Mouse (Mus musculus): Measurements from ENCODE around the gene Cmtr1. TPM values are rescaled to one million over a fixed set of nuclear protein-coding genes. Genes with fewer than 3 reads are reported as not detected.

Cmtr1 gene
- polyA plus RNA-seq, 1 experiment from 2014 or later = 92.8 TPM

- in situ Hi-C loops (cut with MboI; ENCODE audit: low pct_unique_long_range_greater_than_20kb) = loop anchor here (10.0 kb wide), 1 partner anchor 153 kb away; no protein-coding TSS in a partner anchor
- ATAC-seq (no peak), DNase-seq (ENCODE audit: low read depth, low spot score) (no peak)
- no peak for TF ChIP-seq CTCF (IDR thresholded peaks at IDR 0.05)
- no peaks in the 10 kb centered on the region for H3K27me3 ChIP-seq
- CTCF ChIA-PET = interaction anchor here (0.6 to 1.4 kb wide), 3 partner anchors 19 to 140 kb away, joined by 3 read pairs; no protein-coding TSS in a partner anchor
- POLR2A ChIA-PET = no interaction called here
Observed at GRCm38 (mm10) chr17:29731266-29731952, 71.0 kb downstream of the Cmtr1 start.

GRCm38 (mm10) chr17:29731953-29732325 lies 71.5 kb downstream of the Cmtr1 start:
- ATAC-seq (no peak), DNase-seq (ENCODE audit: low read depth, low spot score) (no peak)
- TF ChIP-seq CTCF (IDR thresholded peaks at IDR 0.05) = no peak
- no peaks in the 10 kb centered on the region for H3K27me3 ChIP-seq
- POLR2A ChIA-PET = no interaction called here
- CTCF ChIA-PET = interaction anchor here (0.6 to 1.4 kb wide), 3 partner anchors 19 to 140 kb away, joined by 3 read pairs; no protein-coding TSS in a partner anchor
- in situ Hi-C loops (cut with MboI; ENCODE audit: low pct_unique_long_range_greater_than_20kb) = loop anchor here (10.0 kb wide), 1 partner anchor 153 kb away; no protein-coding TSS in a partner anchor

GRCm38 (mm10) chr17:29732522-29732921 lies 72.1 kb downstream of the Cmtr1 start:
- H3K27me3 ChIP-seq = no peaks in the 10 kb centered on the region
- ChIA-PET CTCF (interaction anchor here (1.2 to 1.4 kb wide), 2 partner anchors 20 to 28 kb away, joined by 3 read pairs; no protein-coding TSS in a partner anchor), POLR2A (no interaction called here)
- ATAC-seq (no peak), DNase-seq (ENCODE audit: low read depth, low spot score) (no peak)
- TF ChIP-seq CTCF (IDR thresholded peaks at IDR 0.05) = no peak
- in situ Hi-C loops (cut with MboI; ENCODE audit: low pct_unique_long_range_greater_than_20kb) = loop anchor here (10.0 kb wide), 1 partner anchor 152 kb away; no protein-coding TSS in a partner anchor

GRCm38 (mm10) chr17:29736448-29737014 lies 76.1 kb downstream of the Cmtr1 start:
- POLR2A ChIA-PET = no interaction called here
- DNase-seq (ENCODE audit: low read depth, low spot score) (no peak), ATAC-seq (no peak)
- no peaks in the 10 kb centered on the region for H3K27me3 ChIP-seq
- CTCF ChIA-PET = interaction anchor here (1.4 kb wide), 1 partner anchor 8 kb away, joined by 3 read pairs; no protein-coding TSS in a partner anchor
- in situ Hi-C loops (cut with MboI; ENCODE audit: low pct_unique_long_range_greater_than_20kb) = loop anchor here (10.0 kb wide), 1 partner anchor 148 kb away; no protein-coding TSS in a partner anchor
- TF ChIP-seq CTCF (IDR thresholded peaks at IDR 0.05) = no peak

- ChIA-PET CTCF (interaction anchor here (0.8 to 1.8 kb wide), 16 partner anchors 10 to 149 kb away, joined by 3 to 8 read pairs (median 3); no protein-coding TSS in a partner anchor), POLR2A (interaction anchor here (0.6 kb wide), 1 partner anchor 15 kb away, joined by 3 read pairs; no protein-coding TSS in a partner anchor)
- DNase-seq (ENCODE audit: low read depth, low spot score) = peak; percentile 85
- peak; percentile 81 for TF ChIP-seq CTCF (IDR thresholded peaks at IDR 0.05)
- in situ Hi-C loops (cut with MboI; ENCODE audit: low pct_unique_long_range_greater_than_20kb) = loop anchor here (10.0 kb wide), 1 partner anchor 147 kb away; no protein-coding TSS in a partner anchor
- ATAC-seq = peak; percentile 88
- no peaks in the 10 kb centered on the region for H3K27me3 ChIP-seq
Observed at GRCm38 (mm10) chr17:29737849-29738804, 77.7 kb downstream of the Cmtr1 start.

- H3K27me3 ChIP-seq = peaks cover 15% of the 10 kb centered on the region
- DNase-seq (ENCODE audit: low read depth, low spot score) (no peak), ATAC-seq (no peak)
- CTCF ChIA-PET = no interaction called here
- in situ Hi-C loops (cut with MboI; ENCODE audit: low pct_unique_long_range_greater_than_20kb) = no loop called here
- no peak for TF ChIP-seq CTCF (IDR thresholded peaks at IDR 0.05)
- POLR2A ChIA-PET = no interaction called here
Observed at GRCm38 (mm10) chr17:29747466-29747865, 87.1 kb downstream of the Cmtr1 start.

- DNase-seq (ENCODE audit: low read depth, low spot score) = no peak
- no peak for TF ChIP-seq CTCF (IDR thresholded peaks at IDR 0.05)
- ChIA-PET CTCF (interaction anchor here (1.3 kb wide), 1 partner anchor 10 kb away, joined by 3 read pairs; no protein-coding TSS in a partner anchor), POLR2A (no interaction called here)
- peaks cover 15% of the 10 kb centered on the region for H3K27me3 ChIP-seq
- no peak for ATAC-seq
- in situ Hi-C loops (cut with MboI; ENCODE audit: low pct_unique_long_range_greater_than_20kb) = no loop called here
Observed at GRCm38 (mm10) chr17:29754510-29754909, 94.1 kb downstream of the Cmtr1 start.

Other genes starting within 250 kb of the Cmtr1 start
- gene Pim1, start 169.8 kb upstream of the Cmtr1 start, polyA plus RNA-seq (2021) = 48.0 TPM
- gene Gm17657, start 111.0 kb upstream of the Cmtr1 start, polyA plus RNA-seq (2021) = not detected
- 21.9 TPM for gene Tbc1d22b, start 110.8 kb upstream of the Cmtr1 start, polyA plus RNA-seq (2021)
- gene Tmem217, start 108.2 kb upstream of the Cmtr1 start, polyA plus RNA-seq (2021) = 0.33 TPM
- 46.2 TPM for gene Rnf8, start 45.8 kb upstream of the Cmtr1 start, polyA plus RNA-seq (2021)
- 2.4 TPM for gene Gm28043, start 45.7 kb upstream of the Cmtr1 start, polyA plus RNA-seq (2021)
- gene Ccdc167, start 56.4 kb downstream of the Cmtr1 start, polyA plus RNA-seq (2021) = 9.6 TPM

Measured in Patski (cell line).